Mouse (Mus musculus): ENCODE measurements around the gene Krtap19-4. TPM values are rescaled to one million over a fixed set of nuclear protein-coding genes. Genes with fewer than 3 reads are reported as not detected.

Gene Krtap19-4
- polyA plus RNA-seq, 1 experiment from 2014 or later = not detected

- DNase-seq (ENCODE audit: low spot score) (no peak), ATAC-seq (no peak)
- Histone ChIP-seq H3K4me3 (ENCODE audit: low read depth, low read length) (no peak overlapping the region), H3K9ac (ENCODE audit: low read length) (no peak overlapping the region), H3K9me3 (replicated peaks; ENCODE audit: control insufficient read depth, low read length) (no peaks in the 10 kb centered on the region), H3K4me2 (ENCODE audit: low read length) (no peak overlapping the region), H3K27ac (ENCODE audit: low read depth, low read length) (no peak overlapping the region), H3K27me3 (replicated peaks; ENCODE audit: control insufficient read depth, insufficient read depth, low read length) (no peaks in the 10 kb centered on the region), H3K36me3 (ENCODE audit: control insufficient read depth, insufficient read depth, low read length) (no peaks in the 10 kb centered on the region), H3K4me1 (ENCODE audit: control insufficient read depth, insufficient read depth, low read length) (no peaks in the 10 kb centered on the region)
- WGBS = 86% methylated on average over 4 of the region's 4 CpGs
These were observed 36.3 kb downstream of the Krtap19-4 start for GRCm38 (mm10) chr16:88848558-88848957.

- Histone ChIP-seq H3K27me3 (replicated peaks; ENCODE audit: control insufficient read depth, insufficient read depth, low read length) (no peaks in the 10 kb centered on the region), H3K27ac (ENCODE audit: low read depth, low read length) (no peak overlapping the region), H3K9me3 (replicated peaks; ENCODE audit: control insufficient read depth, low read length) (no peaks in the 10 kb centered on the region), H3K36me3 (ENCODE audit: control insufficient read depth, insufficient read depth, low read length) (no peaks in the 10 kb centered on the region), H3K4me2 (ENCODE audit: low read length) (no peak overlapping the region), H3K4me3 (ENCODE audit: low read depth, low read length) (no peak overlapping the region), H3K4me1 (ENCODE audit: control insufficient read depth, insufficient read depth, low read length) (no peaks in the 10 kb centered on the region), H3K9ac (ENCODE audit: low read length) (no peak overlapping the region)
- 92% methylated on average over 1 of the region's 1 CpGs for WGBS
- ATAC-seq (no peak), DNase-seq (ENCODE audit: low spot score) (no peak)
These were observed 37.5 kb downstream of the Krtap19-4 start for GRCm38 (mm10) chr16:88847363-88847762.

Other genes starting within 250 kb of the Krtap19-4 start
- gene Krtap26-1, start 237.3 kb downstream of the Krtap19-4 start, polyA plus RNA-seq (2014; fragmentation: Nextera tagmentation; extraction: Ambion mirVana) = not detected in 2 replicates
- gene Krtap27-1, start 213.4 kb downstream of the Krtap19-4 start, polyA plus RNA-seq (2014; fragmentation: Nextera tagmentation; extraction: Ambion mirVana) = not detected in 2 replicates
- not detected in 2 replicates for gene 2310061N02Rik, start 177.1 kb downstream of the Krtap19-4 start, polyA plus RNA-seq (2014; fragmentation: Nextera tagmentation; extraction: Ambion mirVana)
- gene Krtap13-1, start 156.2 kb downstream of the Krtap19-4 start, polyA plus RNA-seq (2014; fragmentation: Nextera tagmentation; extraction: Ambion mirVana) = not detected in 2 replicates
- gene Krtap13, start 133.5 kb downstream of the Krtap19-4 start, polyA plus RNA-seq (2014; fragmentation: Nextera tagmentation; extraction: Ambion mirVana) = not detected in 2 replicates
- not detected in 2 replicates for gene 2310034C09Rik, start 126.2 kb downstream of the Krtap19-4 start, polyA plus RNA-seq (2014; fragmentation: Nextera tagmentation; extraction: Ambion mirVana)
- gene 2310057N15Rik, start 110.9 kb downstream of the Krtap19-4 start, polyA plus RNA-seq (2014; fragmentation: Nextera tagmentation; extraction: Ambion mirVana) = not detected in 2 replicates
- gene Gm5965, start 107.2 kb downstream of the Krtap19-4 start, polyA plus RNA-seq (2014; fragmentation: Nextera tagmentation; extraction: Ambion mirVana) = not detected in 2 replicates
- not detected in 2 replicates for gene Gm20741, start 72.9 kb downstream of the Krtap19-4 start, polyA plus RNA-seq (2014; fragmentation: Nextera tagmentation; extraction: Ambion mirVana)
- not detected in 2 replicates for gene Krtap15, start 64.9 kb downstream of the Krtap19-4 start, polyA plus RNA-seq (2014; fragmentation: Nextera tagmentation; extraction: Ambion mirVana)
- not detected in 2 replicates for gene Krtap14, start 58.9 kb downstream of the Krtap19-4 start, polyA plus RNA-seq (2014; fragmentation: Nextera tagmentation; extraction: Ambion mirVana)
- not detected in 2 replicates for gene Krtap19-1, start 15.7 kb downstream of the Krtap19-4 start, polyA plus RNA-seq (2014; fragmentation: Nextera tagmentation; extraction: Ambion mirVana)
- gene Krtap19-2, start 10.8 kb downstream of the Krtap19-4 start, polyA plus RNA-seq (2014; fragmentation: Nextera tagmentation; extraction: Ambion mirVana) = not detected in 2 replicates
- not detected in 2 replicates for gene Krtap19-3, start 7.1 kb downstream of the Krtap19-4 start, polyA plus RNA-seq (2014; fragmentation: Nextera tagmentation; extraction: Ambion mirVana)
- not detected in 2 replicates for gene Krtap19-5, start 11.4 kb upstream of the Krtap19-4 start, polyA plus RNA-seq (2014; fragmentation: Nextera tagmentation; extraction: Ambion mirVana)
- gene Krtap19-9b, start 47.2 kb upstream of the Krtap19-4 start, polyA plus RNA-seq (2014; fragmentation: Nextera tagmentation; extraction: Ambion mirVana) = not detected in 2 replicates
- not detected in 2 replicates for gene Krtap16-3, start 77.8 kb upstream of the Krtap19-4 start, polyA plus RNA-seq (2014; fragmentation: Nextera tagmentation; extraction: Ambion mirVana)
- not detected in 2 replicates for gene Krtap22-2, start 125.7 kb upstream of the Krtap19-4 start, polyA plus RNA-seq (2014; fragmentation: Nextera tagmentation; extraction: Ambion mirVana)
- gene Gm10229, start 130.2 kb upstream of the Krtap19-4 start, polyA plus RNA-seq (2014; fragmentation: Nextera tagmentation; extraction: Ambion mirVana) = not detected in 2 replicates
- not detected in 2 replicates for gene Krtap6-1, start 146.6 kb upstream of the Krtap19-4 start, polyA plus RNA-seq (2014; fragmentation: Nextera tagmentation; extraction: Ambion mirVana)
- not detected in 2 replicates for gene Gm10228, start 156.4 kb upstream of the Krtap19-4 start, polyA plus RNA-seq (2014; fragmentation: Nextera tagmentation; extraction: Ambion mirVana)
- gene Krtap6-5, start 162.8 kb upstream of the Krtap19-4 start, polyA plus RNA-seq (2014; fragmentation: Nextera tagmentation; extraction: Ambion mirVana) = not detected in 2 replicates
- not detected in 2 replicates for gene 1110025L11Rik, start 178.9 kb upstream of the Krtap19-4 start, polyA plus RNA-seq (2014; fragmentation: Nextera tagmentation; extraction: Ambion mirVana)
- gene Krtap6-3, start 198.9 kb upstream of the Krtap19-4 start, polyA plus RNA-seq (2014; fragmentation: Nextera tagmentation; extraction: Ambion mirVana) = not detected in 2 replicates